Mouse (Mus musculus) hindbrain, embryonic 11.5 days (tissue): ENCODE measurements around the gene Zfp600. TPM values are rescaled to one million over a fixed set of nuclear protein-coding genes. Genes with fewer than 3 reads are reported as not detected.
A peak's percentile ranks its signal among the peaks of the same experiment; 100 is the strongest.
"Not testable (repeated sequence)": the region's sequence is repeated elsewhere in the genome, so short reads cannot be mapped to it uniquely, and the experiment has no call there.

Experiments
- ATAC-seq: fragments of 200-750 bp; cut with Nextera tagmentation; 2 replicates; pipeline ENCODE4 v1.8.0; 2017; ENCODE audit warnings: mild to moderate bottlenecking, moderate TSS enrichment, moderate library complexity; ENCODE audit not compliant: low FRiP score
- DNase-seq: peaks from one replicate; pipeline ENCODE4 v3.0.0-alpha.2; 2015; ENCODE audit warnings: low spot score
- H3K27ac ChIP-seq: fragments of 300-500 bp; sonication (generic); 2 replicates; pipeline ENCODE4 v1.5.1; 2014; ENCODE audit warnings: mild to moderate bottlenecking, low read depth, low read length
- H3K27me3 ChIP-seq: fragments of 300-500 bp; sonication (generic); 2 replicates; pipeline ENCODE4 v1.6.1; 2014; ENCODE audit warnings: mild to moderate bottlenecking, low read length, moderate library complexity, mixed read lengths; ENCODE audit not compliant: control insufficient read depth, insufficient read depth
- H3K36me3 ChIP-seq: fragments of 300-500 bp; sonication (generic); 2 replicates; pipeline ENCODE4 v1.6.1; 2014; ENCODE audit warnings: mild to moderate bottlenecking, low read length, moderate library complexity, mixed read lengths; ENCODE audit not compliant: control insufficient read depth, insufficient read depth
- H3K4me1 ChIP-seq: fragments of 300-500 bp; sonication (generic); replicated peaks from 2 replicates; pipeline ENCODE4 v1.6.1; 2014; ENCODE audit warnings: low read length, mixed read lengths; ENCODE audit not compliant: control insufficient read depth, insufficient read depth
- H3K4me2 ChIP-seq: fragments of 300-500 bp; sonication (generic); replicated peaks from 2 replicates; pipeline ENCODE4 v1.6.1; 2014; ENCODE audit warnings: mild to moderate bottlenecking, low read depth, low read length
- H3K4me3 ChIP-seq: fragments of 300-500 bp; sonication (generic); 2 replicates; pipeline ENCODE4 v1.5.1; 2014; ENCODE audit warnings: low read depth, low read length
- H3K9ac ChIP-seq: fragments of 300-500 bp; sonication (generic); 2 replicates; pipeline ENCODE4 v1.6.1; 2014; ENCODE audit warnings: low read depth, low read length
- H3K9me3 ChIP-seq: fragments of 300-500 bp; sonication (generic); 2 replicates; pipeline ENCODE4 v1.6.1; 2016; ENCODE audit warnings: low read length; ENCODE audit not compliant: control insufficient read depth
- WGBS: fragments of 180-500 bp; shearing (Covaris S2); extraction: QIAGEN DNeasy Blood & Tissue Kit; methylation state at CpG from one replicate; pipeline ENCODE4 v1.1.7; 2014; 5-methylcytosine and 5-hydroxymethylcytosine counted together
- polyA plus RNA-seq: library from polyadenylated mRNA; unstranded; fragments of >200 nt; fragmentation: Nextera tagmentation; extraction: Ambion mirVana; gene quantifications from 2 replicates; pipeline ENCODE4 v1.2.1, GENCODE M21; 2014

Gene Zfp600
- polyA plus RNA-seq: not detected in 2 replicates

DNA sequence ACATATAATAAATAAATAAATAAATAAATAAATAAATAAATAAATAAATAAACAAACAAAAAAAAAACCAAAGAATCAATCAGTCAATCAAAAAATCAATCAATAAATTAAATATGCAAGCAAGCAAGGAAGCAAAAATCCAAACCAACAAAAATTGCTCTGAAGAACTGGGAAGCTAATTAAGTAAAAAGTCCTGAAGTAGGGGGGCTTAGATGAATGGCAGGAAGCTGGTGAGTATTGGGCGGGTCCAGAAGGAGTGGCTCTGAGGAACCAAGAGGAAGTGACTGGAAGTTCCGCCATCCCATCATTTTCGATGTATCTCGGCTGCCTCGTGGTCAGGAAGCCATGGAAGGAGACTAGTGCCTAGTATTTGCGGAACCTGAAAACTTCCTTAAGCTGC lies at the start of gene Zfp600:
Gene Zfp600, plus strand, starts transcription at position 301 of the 400 bp plus-strand sequence.
- H3K4me1 ChIP-seq, H3K4me2 ChIP-seq, H3K9ac ChIP-seq, DNase-seq, ATAC-seq, H3K4me3 ChIP-seq, H3K9me3 ChIP-seq, H3K27me3 ChIP-seq, H3K36me3 ChIP-seq, H3K27ac ChIP-seq: not testable (repeated sequence)
- no CpG with 5 or more reads among the region's 6 CpGs for WGBS

- H3K4me1 ChIP-seq, H3K27me3 ChIP-seq, ATAC-seq, H3K27ac ChIP-seq, H3K4me3 ChIP-seq, DNase-seq, H3K4me2 ChIP-seq, H3K9ac ChIP-seq, H3K36me3 ChIP-seq, H3K9me3 ChIP-seq: not testable (repeated sequence)
- WGBS: 91% methylated on average over 2 of the region's 4 CpGs
Observed at GRCm38 (mm10) chr4:146162893-146163292, 6.3 kb downstream of the Zfp600 start.

GRCm38 (mm10) chr4:146167202-146167832 lies 10.7 kb downstream of the Zfp600 start:
- not testable (repeated sequence) for H3K4me2 ChIP-seq, H3K27ac ChIP-seq, H3K9ac ChIP-seq, H3K9me3 ChIP-seq, DNase-seq, H3K36me3 ChIP-seq, H3K4me1 ChIP-seq, H3K27me3 ChIP-seq, H3K4me3 ChIP-seq
- peak; percentile 62 for ATAC-seq
- 77% methylated on average over 3 of the region's 3 CpGs for WGBS

- not testable (repeated sequence) for H3K36me3 ChIP-seq, H3K27me3 ChIP-seq, H3K9me3 ChIP-seq, H3K9ac ChIP-seq, H3K27ac ChIP-seq, H3K4me2 ChIP-seq, H3K4me3 ChIP-seq, H3K4me1 ChIP-seq
- DNase-seq: peak; percentile 2
- peak; percentile 74 for ATAC-seq
- WGBS: 80% methylated on average over 10 of the region's 10 CpGs
Observed at GRCm38 (mm10) chr4:146167879-146168532, 11.4 kb downstream of the Zfp600 start.

DNA sequence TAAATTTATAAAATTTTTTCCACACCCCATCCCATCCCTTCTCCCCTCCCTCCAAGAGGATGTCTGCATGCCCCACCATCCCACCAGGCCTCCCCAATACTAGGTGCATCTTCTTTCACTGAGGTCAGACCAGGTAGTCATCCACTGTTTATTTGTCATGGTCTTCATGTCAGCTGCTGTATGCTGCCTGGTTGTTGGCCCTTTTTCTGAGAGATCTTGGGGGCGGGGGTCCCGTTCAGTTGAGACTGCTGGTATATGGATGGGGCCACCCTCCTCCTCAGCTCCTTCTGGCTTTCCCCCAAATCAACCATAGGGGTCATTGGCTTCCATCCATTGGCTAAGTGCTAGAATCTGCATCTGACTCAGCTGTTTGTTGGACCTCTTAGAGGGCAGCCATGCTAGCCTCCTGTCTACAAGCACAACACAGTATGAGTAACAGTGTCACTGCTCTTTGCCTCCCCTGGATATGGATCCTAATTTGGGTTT lies 12.1 kb downstream of the Zfp600 start:
- not testable (repeated sequence) for DNase-seq, H3K9ac ChIP-seq, H3K4me2 ChIP-seq, H3K27ac ChIP-seq, H3K36me3 ChIP-seq, H3K4me3 ChIP-seq, H3K4me1 ChIP-seq, H3K9me3 ChIP-seq, H3K27me3 ChIP-seq
- WGBS: no CpG with 5 or more reads among the region's 2 CpGs
- ATAC-seq: peak; percentile 79

- not testable (repeated sequence) for H3K4me1 ChIP-seq, H3K27ac ChIP-seq, H3K27me3 ChIP-seq, H3K4me3 ChIP-seq, H3K9ac ChIP-seq, H3K4me2 ChIP-seq, H3K9me3 ChIP-seq, H3K36me3 ChIP-seq
- ATAC-seq (peak; percentile 90), DNase-seq (peak; percentile 1)
- 64% methylated on average over 3 of the region's 4 CpGs for WGBS
Observed at GRCm38 (mm10) chr4:146173378-146174226, 17.0 kb downstream of the Zfp600 start.

DNA sequence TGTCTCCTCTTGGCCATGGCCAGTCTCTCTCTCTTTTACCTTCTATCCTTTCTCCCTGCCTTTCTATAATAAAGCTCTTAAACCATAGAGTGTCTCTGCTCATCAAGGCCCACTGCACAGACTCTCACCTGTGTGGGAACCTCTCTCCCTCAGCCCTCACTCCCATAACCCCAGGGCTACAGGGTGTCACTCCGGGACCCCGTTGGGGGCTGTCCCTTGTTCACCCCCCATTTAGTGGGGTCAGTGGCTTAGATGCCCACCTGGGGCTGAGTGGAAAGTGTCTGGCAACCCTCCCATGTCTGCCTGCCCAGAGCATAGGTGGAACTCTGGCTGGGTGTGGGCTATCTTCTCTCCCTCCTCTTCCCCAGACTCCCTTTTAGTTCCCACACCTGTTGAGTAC lies 47.7 kb downstream of the Zfp600 start:
- 91% methylated on average over 2 of the region's 2 CpGs for WGBS
- H3K4me3 ChIP-seq, H3K9ac ChIP-seq, H3K36me3 ChIP-seq, H3K27ac ChIP-seq, H3K27me3 ChIP-seq, ATAC-seq, DNase-seq, H3K4me2 ChIP-seq, H3K4me1 ChIP-seq, H3K9me3 ChIP-seq: not testable (repeated sequence)

DNA sequence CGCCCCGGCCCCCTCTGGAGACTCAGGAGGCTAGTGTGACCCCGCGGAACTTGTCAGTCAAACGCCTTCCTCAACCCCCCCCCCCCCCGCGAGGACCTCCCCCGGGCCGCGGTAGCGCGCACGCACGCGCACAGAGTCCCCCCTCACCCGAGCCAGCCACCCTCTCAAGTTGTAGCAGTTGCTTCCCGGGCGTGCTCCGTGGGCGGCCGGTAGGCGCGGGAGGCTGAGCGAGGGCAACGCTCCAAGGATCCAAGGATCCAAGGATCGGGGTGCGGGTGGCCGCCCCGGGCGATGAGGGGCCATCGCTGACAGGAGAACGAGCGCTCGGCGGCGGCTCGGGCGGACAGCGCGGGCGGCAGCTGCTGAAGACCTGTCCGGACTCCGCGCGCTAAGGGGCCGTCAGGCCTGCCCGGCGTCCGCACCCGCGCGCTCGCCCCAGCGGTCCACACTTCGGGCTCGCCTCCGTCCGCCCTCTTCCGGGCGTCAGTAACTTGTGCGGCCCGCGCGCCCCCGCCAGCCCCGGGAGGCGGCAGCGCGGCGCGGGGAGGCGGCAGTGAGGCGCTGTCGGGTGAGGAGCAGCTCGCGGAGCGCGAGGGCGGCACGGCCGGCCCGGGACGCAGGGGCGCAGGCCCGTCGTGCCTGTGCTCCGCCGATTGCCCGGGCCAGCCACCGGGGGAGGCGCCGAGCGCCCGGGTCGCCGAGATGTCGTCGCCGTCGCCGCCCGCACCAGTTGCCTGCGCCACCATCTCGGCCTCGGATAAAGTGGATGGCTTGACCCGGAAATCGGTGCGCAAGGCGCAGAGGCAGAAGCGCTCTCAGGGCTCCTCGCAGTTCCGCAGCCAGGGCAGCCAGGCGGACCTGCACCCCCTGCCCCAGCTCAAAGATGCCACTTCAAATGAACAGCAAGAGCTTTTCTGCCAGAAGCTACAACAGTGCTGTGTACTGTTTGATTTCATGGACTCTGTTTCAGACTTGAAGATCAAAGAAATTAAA lies 82.9 kb downstream of the Zfp600 start:
- 3% methylated on average over 18 of the region's 113 CpGs for WGBS
- not testable (repeated sequence) for H3K27ac ChIP-seq

More for the DNA sequence above, 82.9 kb downstream of the Zfp600 start:
- H3K4me1 ChIP-seq, H3K4me3 ChIP-seq, H3K36me3 ChIP-seq, H3K9ac ChIP-seq, DNase-seq, H3K27me3 ChIP-seq, H3K4me2 ChIP-seq, H3K9me3 ChIP-seq: not testable (repeated sequence)
- peak; percentile 97 for ATAC-seq
